Mouse (Mus musculus): ENCODE results near the gene Glrx2.

Glrx2 gene

DNA sequence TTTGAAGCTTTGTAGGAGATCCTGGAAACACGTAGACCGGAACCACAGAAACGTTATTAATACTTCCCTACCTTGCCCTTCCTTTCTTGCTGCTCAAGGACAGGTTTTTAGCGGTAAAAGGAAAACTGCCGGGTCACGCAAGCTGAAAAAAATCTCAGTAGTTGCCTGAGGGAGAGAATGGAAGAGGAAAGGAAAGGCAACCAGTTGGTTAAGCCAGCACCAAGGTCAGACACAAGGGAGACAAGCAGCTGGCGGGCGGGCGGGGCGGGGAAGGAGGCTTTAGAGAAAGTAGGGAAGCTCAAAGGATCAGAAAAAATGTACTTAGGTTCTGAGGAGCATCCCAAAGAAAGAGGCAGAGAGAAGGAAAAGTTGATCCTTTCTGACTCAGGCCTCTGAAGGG lies 29.7 kb downstream of the Glrx2 start:
- DNase-seq, result no peak

DNA sequence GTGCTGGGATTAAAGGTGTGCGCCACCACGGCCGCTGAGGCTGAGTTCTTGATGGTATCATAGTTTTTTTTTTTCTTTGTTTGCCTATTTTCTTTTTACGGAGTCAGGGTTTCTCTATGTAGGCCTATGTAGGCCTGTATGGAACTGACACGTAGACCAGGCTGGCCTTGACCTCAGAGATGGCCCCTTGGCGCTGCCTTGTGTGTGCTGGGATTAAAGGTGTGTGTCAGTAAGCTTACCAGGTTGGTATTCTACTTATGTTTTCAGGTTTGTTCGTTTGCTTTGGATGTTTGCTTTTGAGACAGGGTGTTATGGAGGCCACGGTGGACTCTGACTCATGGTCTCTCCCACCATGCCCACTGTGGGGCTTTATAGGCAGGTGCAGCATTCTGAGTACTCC lies 46.0 kb downstream of the Glrx2 start:
- DNase-seq, result no peak

DNA sequence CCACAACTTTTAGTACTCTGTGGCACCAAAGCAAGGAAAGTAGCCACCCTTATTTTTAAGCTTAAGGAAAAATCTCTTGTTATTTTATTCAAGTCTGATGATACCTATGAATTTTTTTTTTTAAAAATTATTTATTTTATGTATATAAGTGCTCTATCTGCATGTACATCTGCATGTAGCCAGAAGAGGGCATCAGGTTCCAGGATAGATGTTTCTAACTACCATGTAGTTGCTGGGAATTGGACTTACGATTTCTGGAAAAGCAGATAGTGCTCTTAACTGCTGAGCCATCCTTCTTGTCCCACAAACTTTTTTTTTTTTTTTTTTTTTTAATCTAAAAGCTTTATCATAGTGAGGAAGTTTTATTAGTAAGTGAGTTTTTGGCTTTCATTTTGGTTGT lies 48.3 kb downstream of the Glrx2 start:
- DNase-seq, result no peak

DNA sequence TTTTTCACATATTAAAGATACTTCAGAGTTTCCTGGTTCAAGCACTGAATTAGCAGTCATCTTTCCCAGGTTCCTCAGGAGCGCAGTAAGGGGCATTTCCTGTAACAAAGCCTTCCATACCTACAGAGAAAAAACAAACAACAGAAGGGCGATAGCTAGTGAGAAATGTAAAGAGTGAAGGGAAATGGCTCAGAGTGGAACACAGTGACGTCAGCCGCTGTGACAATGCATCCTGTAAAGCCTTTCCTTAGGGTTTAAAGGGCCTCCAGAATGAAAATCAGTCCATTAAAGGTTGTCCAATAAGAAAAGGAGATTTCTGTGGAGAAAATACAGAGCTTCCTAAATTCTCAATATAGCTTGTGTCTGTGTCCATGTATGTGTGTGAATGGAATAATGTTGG lies 49.7 kb downstream of the Glrx2 start:
- DNase-seq, result no peak

DNA sequence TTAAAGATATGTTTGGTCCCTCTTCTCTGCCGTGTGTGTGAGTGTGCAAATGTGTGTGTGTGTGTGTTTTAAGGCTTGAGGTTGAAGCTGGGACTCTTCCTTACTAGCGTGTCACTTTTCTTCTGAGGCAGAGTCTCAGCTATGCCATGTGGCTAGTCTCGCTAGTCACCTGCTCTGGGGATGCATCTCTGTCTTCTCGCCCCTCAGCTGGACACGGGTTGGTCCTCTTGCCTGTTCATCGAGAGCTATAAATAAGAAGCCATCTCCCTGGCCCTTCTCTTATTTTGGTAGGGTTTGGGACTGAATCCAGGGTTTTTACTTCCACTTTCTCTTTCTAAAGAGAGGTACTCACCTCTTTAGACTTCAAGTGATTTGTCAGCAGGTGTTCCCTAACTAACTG lies 50.1 kb downstream of the Glrx2 start:
- DNase-seq, result no peak

DNA sequence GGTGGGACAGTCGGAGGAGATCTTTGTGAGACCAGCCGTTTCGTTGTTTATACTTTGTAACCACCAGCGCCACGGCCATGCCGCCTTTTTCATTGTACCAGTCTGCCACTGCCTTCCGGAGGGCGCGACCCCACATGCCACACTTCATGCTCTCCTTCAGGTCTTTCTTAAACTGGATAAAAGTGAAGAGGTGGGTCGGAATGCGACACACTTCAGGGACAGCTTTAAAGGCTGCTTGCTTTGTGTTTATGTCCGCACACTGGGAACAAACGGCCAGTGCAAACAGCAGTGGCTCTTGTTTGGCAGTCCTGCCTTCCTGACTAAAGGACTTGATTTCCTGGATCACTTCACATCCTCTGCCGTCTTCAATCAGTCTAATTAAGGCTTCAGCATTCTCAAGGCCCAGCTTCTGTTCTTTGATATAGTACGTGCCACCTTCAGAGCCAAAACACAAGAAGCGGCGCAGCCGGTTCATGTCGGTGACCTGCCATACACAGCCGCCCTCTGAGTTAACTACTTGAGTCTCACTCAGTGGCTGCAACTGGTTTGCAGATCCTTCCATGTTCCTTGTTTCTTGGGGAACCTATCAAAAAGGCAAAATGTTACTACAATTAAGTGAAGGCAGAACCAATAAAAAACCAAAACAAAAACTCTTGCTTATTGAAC lies 54.4 kb downstream of the Glrx2 start:
- no peak for DNase-seq

DNA sequence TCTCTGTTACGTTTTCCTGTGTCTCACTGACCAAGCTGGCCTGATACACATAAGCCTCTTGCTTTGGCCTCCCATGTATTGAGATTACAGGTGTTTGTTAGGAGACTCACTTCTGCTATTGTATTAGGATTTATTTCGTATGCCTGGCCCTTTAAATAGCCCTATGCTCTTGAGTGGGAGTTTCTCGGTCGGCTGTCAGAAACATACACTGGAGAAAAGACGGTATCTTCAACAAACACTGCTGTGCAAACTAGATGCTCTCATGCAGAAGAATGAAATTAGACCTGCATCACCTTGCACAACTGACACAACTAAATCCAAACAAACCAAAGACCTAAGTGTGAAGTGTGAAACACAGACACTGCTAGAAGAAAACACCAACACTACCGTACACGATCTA lies 56.9 kb downstream of the Glrx2 start:
- DNase-seq, result no peak

DNA sequence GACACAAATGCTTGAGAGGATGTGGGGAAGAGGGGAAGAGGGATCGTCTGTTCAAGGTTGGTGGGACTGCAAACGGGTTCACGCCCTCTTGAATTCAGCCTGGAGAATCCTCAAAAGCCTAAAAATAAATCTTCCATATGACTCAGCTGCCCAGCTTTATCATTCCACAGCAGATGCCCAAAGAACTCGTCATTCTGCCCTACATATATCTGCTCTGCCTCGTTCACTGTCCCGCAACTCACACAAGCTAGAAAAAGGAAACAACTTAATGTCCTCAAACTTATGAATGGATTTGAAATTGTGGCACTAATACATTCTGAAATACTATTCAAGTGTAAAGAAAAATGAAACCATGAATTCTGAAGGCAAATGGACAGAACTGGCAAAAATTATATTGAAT lies 57.8 kb downstream of the Glrx2 start:
- no peak for DNase-seq

DNA sequence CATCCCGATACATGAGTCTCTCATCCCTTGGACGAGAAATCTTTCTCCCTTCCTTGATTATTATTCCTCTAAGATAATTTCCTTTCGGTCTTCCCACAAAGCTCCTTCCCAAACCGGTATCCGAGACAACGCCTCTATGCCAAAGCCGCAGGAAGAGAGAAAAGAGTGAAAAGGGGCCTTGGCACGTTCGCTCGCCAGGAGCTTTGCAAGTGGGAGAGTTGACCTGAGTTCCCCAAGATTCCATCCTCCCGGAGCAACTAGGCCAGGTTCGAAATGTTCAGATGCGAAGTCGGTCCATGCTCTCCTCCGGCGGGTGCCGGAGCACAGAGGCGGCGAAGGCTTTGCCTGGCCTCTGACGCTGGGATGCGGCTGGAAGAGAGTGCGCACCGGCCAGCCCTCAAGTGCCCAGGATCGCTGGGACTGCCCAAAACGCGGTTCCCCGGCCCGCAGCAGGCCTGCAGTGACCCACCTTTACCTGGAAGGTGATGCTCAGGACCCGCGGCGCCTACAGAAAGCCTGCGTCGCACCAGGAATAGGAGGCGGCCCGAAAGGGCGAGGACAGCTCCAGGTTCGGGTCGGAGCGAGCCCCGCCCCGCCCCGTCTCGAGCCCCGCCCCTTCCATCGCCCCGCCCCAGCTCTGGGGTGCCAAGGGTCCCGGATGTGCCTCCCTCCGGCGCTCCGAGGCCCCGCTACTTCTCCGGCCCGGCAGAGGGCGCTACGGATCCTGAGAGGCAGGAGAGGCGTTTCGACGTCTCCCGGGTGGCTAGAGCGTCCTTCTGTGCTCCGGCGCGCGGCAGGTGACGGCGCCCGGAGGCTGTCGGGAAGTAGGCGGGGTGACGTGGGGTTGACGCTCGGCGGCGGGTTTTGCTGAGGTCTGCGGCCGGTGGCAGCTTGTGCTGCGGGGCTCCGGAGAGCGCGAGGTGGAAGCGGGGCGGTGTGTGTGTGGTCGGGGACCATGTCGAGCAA lies 60.6 kb downstream of the Glrx2 start, which contains the start of the genes Trove2 and Uchl5:
TSS of gene Trove2 (minus strand) at position 623 of the 966 bp plus-strand sequence.
TSS of gene Uchl5 (plus strand) at position 827 of the 966 bp plus-strand sequence.
- DNase-seq, result peak; percentile 99 to 100

DNA sequence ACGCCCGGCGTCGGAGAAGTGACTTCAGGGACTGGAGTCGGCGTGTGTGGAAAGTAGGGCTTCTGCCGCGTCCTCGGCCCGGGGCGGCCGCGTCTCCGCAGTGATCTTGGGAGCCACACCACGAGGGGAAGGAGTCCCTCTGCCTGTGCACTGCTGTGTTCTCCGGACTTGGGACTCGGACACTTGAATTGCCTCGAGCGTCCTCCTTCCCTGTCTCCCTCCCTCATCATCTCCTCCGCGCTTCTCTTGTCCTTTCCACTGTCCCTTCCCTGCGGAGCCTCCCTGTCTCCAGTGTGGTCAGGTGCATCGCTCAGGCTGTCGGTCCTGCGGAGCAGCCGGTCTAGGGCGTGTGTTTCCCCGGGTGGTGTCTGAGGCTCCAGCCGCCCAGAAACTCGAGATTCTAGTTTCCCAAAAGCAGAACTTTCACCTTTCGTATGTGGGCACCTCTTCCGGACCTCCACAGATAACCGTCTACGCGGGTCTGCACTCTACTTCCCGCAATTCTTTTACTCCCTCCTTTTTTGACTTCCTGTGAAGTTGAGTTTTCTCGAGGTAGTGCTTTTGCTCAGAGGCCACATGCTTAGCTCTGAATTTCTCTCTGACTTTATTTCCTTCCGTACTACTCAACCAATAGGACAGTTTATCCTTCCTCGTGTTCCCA lies 61.5 kb downstream of the Glrx2 start:
- DNase-seq, result no peak

DNA sequence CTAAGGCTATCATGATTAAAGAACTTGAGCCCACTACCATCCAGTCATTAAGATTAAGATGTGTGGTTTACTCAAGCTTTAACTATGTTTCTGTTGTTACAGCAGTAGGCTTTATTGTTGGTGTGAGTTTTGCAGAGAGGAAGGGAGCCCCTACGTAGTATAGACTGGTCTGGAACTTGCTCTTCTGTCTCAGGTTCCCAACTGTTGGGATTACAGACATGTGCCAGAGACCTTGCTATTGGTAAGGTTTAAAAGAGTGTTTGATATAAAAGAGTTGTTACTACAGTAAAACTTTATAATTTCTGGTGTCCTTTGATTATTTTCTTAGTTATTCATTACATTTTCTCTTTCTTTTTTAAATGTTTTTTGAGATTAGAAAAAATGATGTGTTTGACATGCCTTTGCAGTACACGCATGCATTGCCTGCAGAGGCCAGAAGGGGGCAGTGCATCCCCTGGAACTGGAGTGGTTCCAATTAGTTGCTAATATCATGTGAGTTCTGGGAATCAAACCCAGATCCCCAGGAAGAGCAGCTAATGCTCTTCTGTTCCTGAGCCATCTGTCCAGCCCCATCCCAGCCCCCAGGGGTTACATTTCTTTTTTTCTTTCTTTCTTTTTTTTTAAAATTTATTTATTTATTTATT lies 72.6 kb downstream of the Glrx2 start:
- peak in 1 of 2 experiments; percentile 55 for DNase-seq

Measured in cerebellum, postnatal 14 days (tissue).